Mouse (Mus musculus) midbrain, embryonic 10.5 days (tissue): ENCODE results near the gene Trpc4ap. TPM values are rescaled to one million over a fixed set of nuclear protein-coding genes. Genes with fewer than 3 reads are reported as not detected.

Source experiments
- DNase-seq: peaks from one replicate; pipeline ENCODE4 v3.0.0-alpha.2; 2017; ENCODE audit warnings: low spot score
- H3K27ac ChIP-seq: fragments of 300-500 bp; sonication (generic); replicated peaks from 2 replicates; pipeline ENCODE4 v1.5.1; 2016; ENCODE audit warnings: mild to moderate bottlenecking
- H3K27me3 ChIP-seq: fragments of 300-500 bp; sonication (generic); 2 replicates; pipeline ENCODE4 v1.6.1; 2016; ENCODE audit warnings: low read depth, mild to moderate bottlenecking; ENCODE audit not compliant: poor library complexity, severe bottlenecking
- H3K36me3 ChIP-seq: fragments of 300-500 bp; sonication (generic); 2 replicates; pipeline ENCODE4 v1.6.1; 2016; ENCODE audit warnings: mild to moderate bottlenecking, moderate library complexity
- H3K4me1 ChIP-seq: fragments of 300-500 bp; sonication (generic); 2 replicates; pipeline ENCODE4 v1.6.1; 2016
- H3K4me3 ChIP-seq: fragments of 300-500 bp; sonication (generic); 2 replicates; pipeline ENCODE4 v1.5.1; 2016; ENCODE audit warnings: mild to moderate bottlenecking, moderate library complexity
- H3K9me3 ChIP-seq: fragments of 300-500 bp; sonication (generic); replicated peaks from 2 replicates; pipeline ENCODE4 v1.6.1; 2016; ENCODE audit warnings: mild to moderate bottlenecking
- WGBS: fragments of 180-500 bp; shearing (Covaris S2); methylation state at CpG from one replicate; pipeline ENCODE4 v1.1.7; 2016; 5-methylcytosine and 5-hydroxymethylcytosine counted together
- polyA plus RNA-seq: library from polyadenylated mRNA; unstranded; fragments of >200 nt; fragmentation: Nextera tagmentation; extraction: Ambion mirVana; gene quantifications from 2 replicates; pipeline ENCODE4 v1.2.1, GENCODE M21; 2016

The Trpc4ap gene
- polyA plus RNA-seq, 1 experiment from 2014 or later: 123 TPM

DNA sequence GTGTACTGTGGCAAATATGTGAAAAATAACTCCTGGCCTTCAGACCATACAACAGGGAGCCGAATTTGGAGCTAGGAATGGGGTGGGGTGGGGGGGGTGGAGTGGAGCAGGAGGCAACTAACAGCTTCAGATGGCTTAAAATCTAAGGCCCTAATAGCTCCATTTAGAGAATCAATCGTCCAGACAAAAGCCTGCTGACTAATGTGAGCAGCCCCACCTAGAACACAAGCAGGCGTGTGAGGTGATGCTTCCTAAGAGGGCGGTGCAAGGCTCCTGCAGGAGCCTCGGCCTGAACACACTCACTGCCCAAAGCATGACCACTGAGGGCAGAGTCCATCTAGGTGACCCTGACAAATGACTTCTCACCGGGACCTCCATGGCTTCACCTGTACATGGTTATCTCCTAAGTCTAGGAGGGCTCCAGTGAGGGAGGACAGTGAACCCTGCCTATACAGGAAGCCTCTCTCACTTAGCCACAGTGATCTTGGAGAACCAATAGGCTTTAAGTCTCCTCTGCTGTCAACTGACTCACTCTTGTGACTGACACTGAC is 28.2 kb downstream of the Trpc4ap start:
- Histone ChIP-seq H3K36me3 (peaks cover 94% of the 10 kb centered on the region), H3K4me1 (no peaks in the 10 kb centered on the region), H3K9me3 (no peaks in the 10 kb centered on the region), H3K4me3 (no peak overlapping the region), H3K27me3 (no peaks in the 10 kb centered on the region), H3K27ac (no peak overlapping the region)
- DNase-seq: no peak
- WGBS: 89% methylated on average over 6 of the region's 6 CpGs

DNA sequence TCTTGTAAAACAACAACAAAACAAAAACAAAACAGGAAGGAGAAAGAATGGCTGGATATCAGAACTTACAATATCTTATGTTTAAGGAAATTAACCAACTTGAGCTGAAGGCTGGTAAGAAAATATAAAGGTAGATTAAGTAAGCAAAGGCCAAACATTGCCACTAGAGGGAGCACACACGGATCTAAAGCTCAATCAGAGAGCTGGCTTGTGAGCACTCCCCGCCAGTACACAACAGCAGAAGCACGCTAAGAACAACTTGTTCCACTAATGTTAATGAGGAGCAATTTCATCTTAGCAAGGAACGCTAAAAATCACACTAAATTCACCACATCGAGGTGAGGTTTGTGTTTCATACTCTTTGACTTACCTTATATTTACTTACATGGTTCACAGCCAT is 29.1 kb downstream of the Trpc4ap start:
- no peak overlapping the region for H3K27ac ChIP-seq
- peaks cover 92% of the 10 kb centered on the region for H3K36me3 ChIP-seq
- WGBS: 33% methylated on average over 5 of the region's 5 CpGs
- no peaks in the 10 kb centered on the region for H3K27me3 ChIP-seq
- H3K4me1 ChIP-seq: no peaks in the 10 kb centered on the region
- H3K9me3 ChIP-seq: no peaks in the 10 kb centered on the region
- no peak for DNase-seq
- no peak overlapping the region for H3K4me3 ChIP-seq

DNA sequence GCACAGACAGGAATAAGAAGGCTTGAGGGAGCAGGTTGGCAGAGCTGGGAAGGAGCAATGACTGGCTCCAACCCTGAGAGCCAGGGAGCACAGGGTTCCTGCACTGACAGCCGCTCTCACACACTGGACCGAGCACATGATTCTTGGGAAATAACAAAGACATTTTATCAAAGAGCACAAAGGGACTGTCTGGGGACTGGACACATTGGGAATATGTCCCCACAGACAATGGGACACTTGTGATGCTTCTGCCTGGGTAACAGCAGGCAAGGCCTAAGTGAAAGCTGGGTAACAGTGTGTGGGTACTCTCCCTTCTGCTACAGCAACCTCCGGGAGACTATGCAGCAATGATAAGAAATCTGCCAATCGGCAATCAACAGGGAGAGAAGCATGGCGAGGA is 29.8 kb downstream of the Trpc4ap start:
- no peaks in the 10 kb centered on the region for H3K4me1 ChIP-seq
- 98% methylated on average over 5 of the region's 5 CpGs for WGBS
- no peaks in the 10 kb centered on the region for H3K27me3 ChIP-seq
- H3K4me3 ChIP-seq: no peak overlapping the region
- H3K27ac ChIP-seq: no peak overlapping the region
- no peak for DNase-seq
- no peaks in the 10 kb centered on the region for H3K9me3 ChIP-seq
- peaks cover 93% of the 10 kb centered on the region for H3K36me3 ChIP-seq

DNA sequence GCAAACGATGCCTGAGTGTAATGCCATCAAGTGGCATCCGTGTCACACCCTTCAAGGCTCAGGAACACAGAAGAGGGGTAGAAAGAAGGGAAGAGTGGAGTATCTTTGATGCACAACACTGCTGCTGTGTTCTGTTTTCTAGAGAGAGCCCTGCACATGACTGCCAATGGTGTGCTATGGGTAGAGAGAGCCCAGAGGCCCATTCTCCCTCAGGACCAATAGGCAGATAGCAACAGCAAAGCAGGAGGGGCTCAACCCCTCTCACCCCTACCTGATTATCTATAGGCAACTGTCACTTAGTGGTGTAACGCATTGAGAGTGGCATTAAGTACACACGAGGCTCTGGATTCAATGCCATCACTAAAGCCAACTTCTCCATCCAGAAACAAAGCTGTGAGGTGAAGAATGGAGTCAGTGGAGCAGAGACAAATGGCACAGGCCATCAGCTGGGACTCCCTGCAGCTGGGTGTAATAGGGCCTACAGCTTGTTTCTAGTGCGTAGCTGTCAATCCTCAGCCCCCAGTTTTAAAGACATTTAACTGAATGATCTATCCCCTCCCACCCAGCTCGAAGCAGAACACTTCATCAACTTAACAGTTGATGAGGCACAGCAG is 36.3 kb downstream of the Trpc4ap start:
- H3K27ac ChIP-seq: no peak overlapping the region
- H3K27me3 ChIP-seq: no peaks in the 10 kb centered on the region
- H3K9me3 ChIP-seq: no peaks in the 10 kb centered on the region
- no peak for DNase-seq
- H3K4me1 ChIP-seq: peaks cover 9% of the 10 kb centered on the region
- peaks cover 93% of the 10 kb centered on the region for H3K36me3 ChIP-seq
- WGBS: 55% methylated on average over 6 of the region's 6 CpGs
- H3K4me3 ChIP-seq: no peak overlapping the region

DNA sequence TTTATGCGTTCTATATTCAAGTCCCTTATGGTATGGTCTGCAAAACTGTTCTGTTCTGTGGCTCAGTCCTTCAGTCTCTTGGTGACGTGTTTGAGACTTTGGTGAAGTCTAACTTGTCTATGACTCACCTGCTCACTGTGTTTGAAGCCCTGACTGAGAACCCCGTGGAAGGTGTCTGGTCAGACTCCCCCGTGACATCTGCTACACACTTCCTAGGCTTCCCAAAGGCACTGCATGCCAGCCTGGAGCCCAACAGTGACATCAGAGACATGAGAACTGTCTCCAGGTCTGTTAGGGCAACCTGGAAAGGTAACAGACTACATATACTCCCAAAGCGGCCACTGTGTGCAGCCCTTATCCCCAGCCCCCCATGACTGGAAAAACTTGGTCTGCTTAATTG is 39.6 kb downstream of the Trpc4ap start:
- Histone ChIP-seq H3K27me3 (no peaks in the 10 kb centered on the region), H3K36me3 (peaks cover 98% of the 10 kb centered on the region), H3K4me3 (no peak overlapping the region), H3K4me1 (peaks cover 9% of the 10 kb centered on the region), H3K9me3 (no peaks in the 10 kb centered on the region), H3K27ac (no peak overlapping the region)
- WGBS: 95% methylated on average over 5 of the region's 5 CpGs
- no peak for DNase-seq

DNA sequence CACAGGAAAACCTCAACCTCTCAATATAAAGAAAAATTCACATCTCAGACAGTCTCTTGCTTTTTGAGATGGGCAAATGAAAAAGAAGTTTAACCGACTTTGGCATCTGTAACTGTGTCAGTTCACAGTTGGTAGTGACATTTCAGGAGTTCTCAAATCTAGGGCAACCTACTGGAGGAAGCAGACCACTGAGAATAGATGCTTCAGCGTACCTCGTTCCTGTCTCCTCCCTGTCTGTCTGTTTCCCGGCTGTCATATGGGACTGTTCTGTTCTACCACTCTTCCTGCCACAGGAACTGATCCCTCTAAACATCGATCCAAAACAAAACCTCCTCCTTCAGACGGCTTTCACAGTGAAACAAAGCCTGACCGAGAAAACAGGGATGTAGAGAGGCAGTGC is 46.4 kb downstream of the Trpc4ap start:
- Histone ChIP-seq H3K36me3 (peaks cover 97% of the 10 kb centered on the region), H3K27me3 (no peaks in the 10 kb centered on the region), H3K4me1 (no peaks in the 10 kb centered on the region), H3K4me3 (no peak overlapping the region), H3K9me3 (no peaks in the 10 kb centered on the region), H3K27ac (no peak overlapping the region)
- no peak for DNase-seq
- WGBS: 85% methylated on average over 7 of the region's 7 CpGs

DNA sequence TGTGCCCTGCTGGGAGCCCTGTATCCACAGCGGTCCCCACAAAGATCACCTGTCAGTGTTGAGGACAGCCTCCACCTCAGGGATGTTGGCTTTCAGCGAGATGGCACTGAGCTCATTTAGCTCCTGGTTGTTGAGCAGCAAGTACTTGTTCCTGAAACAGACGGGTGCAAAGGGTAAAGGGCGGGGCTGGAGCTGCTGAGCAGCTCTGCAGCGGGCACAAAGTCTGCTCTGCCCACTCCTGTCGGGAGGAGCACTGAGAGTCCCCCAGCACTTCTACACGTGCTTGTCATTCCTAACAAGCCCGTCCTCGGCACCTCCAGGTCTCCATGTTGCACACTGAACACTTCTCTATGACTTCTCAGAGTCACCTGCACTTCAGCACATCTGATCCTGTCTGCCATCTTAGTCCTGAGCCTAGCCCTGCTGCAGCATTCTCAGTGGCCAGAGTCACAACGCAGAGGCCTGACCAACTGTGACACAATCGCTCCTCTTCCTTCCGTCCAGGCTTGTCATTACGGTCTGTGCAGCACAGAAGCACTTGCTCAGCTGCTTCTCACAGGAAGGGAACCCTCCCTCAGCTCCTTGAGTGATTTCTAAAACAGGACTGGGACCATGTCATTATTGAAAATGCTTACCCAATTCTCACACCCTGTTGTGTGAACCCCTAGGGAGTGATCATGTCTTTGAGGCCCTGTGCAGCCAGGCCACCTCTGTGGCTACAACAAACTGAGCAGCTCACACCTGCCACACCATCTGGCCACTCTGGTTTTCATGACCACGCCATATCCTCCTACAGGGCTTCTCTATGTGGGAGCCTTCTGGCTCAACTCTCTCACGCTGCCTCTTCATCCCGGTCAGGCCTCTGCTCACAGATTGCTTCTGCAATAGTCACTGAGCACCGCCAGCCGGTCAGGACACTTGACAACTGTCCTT is 50.4 kb downstream of the Trpc4ap start:
- H3K27me3 ChIP-seq: no peaks in the 10 kb centered on the region
- no peak for DNase-seq
- no peaks in the 10 kb centered on the region for H3K9me3 ChIP-seq
- H3K36me3 ChIP-seq: peaks cover 99% of the 10 kb centered on the region
- H3K4me3 ChIP-seq: no peak overlapping the region
- no peak overlapping the region for H3K27ac ChIP-seq
- H3K4me1 ChIP-seq: no peaks in the 10 kb centered on the region
- 87% methylated on average over 18 of the region's 18 CpGs for WGBS

DNA sequence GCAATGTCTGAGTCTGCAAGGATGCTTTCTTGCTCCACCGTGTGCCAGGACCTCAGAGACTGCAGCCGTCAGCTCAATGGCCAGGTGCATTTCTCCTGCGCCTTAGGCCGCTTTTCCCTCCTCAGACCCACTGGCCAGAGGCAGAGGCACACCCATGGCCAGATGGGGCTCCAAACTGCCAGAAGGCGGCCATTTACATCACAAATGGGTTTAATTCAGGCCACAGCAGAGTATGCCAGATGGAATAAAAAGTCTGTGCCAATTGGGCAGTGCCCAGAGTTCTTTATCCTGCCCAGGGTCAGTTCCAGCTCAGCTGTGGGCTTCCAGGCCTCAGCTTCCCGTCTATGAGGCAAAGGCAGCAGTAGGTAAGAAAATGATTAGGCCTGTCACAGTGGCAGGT is 51.5 kb downstream of the Trpc4ap start:
- Histone ChIP-seq H3K9me3 (no peaks in the 10 kb centered on the region), H3K27me3 (no peaks in the 10 kb centered on the region), H3K4me1 (no peaks in the 10 kb centered on the region), H3K4me3 (no peak overlapping the region), H3K36me3 (peaks cover 99% of the 10 kb centered on the region), H3K27ac (0 out of 2 replicates have a peak overlapping the region, but pooled peaks have one; percentile 30)
- WGBS: 87% methylated on average over 6 of the region's 6 CpGs
- DNase-seq: no peak

DNA sequence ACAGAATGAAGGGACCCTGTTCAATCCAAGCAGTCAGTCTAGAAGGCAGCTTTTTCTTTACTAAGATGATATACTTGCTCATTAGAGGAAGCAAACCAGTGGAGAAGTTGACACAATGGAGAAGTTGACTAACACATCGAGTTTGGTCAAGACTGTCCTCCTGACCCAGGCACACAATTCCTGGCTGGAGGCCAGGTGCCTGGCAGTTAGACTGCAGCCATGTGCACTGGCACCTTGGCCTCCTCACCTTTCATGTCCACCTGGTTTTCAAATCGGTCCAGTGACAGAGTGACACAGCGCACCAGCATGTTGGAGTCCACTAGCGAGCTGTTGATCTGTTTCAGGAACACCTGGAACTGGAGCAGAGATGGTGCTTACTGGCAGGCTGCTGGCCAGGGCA is 54.8 kb downstream of the Trpc4ap start:
- Histone ChIP-seq H3K9me3 (no peaks in the 10 kb centered on the region), H3K36me3 (peaks cover 99% of the 10 kb centered on the region), H3K4me3 (no peak overlapping the region), H3K4me1 (peaks cover 1% of the 10 kb centered on the region; the same call in 1 of the 2 replicates), H3K27ac (no peak overlapping the region), H3K27me3 (peaks cover 24% of the 10 kb centered on the region)
- no peak for DNase-seq
- 95% methylated on average over 4 of the region's 4 CpGs for WGBS

DNA sequence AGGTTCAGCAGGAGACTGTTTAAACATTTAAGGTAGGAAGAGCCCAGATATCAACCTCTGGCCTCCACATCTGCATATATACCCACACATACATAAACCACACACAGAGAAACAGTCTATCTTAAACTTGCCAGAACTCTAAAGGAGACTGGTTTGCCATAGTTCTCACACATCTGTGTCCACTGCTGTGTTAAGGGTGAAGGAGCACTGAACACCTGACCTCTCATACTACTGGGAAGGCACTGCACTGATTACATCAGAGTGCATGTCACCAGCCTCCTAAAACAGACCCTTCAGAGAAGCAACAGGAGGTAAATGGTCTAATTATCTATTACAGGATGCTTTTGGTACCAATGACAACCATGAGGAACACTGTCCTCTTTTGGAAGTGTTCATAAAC is 55.3 kb downstream of the Trpc4ap start:
- Histone ChIP-seq H3K27ac (no peak overlapping the region), H3K4me1 (peaks cover 6% of the 10 kb centered on the region), H3K27me3 (peaks cover 29% of the 10 kb centered on the region), H3K4me3 (no peak overlapping the region), H3K9me3 (no peaks in the 10 kb centered on the region), H3K36me3 (peaks cover 99% of the 10 kb centered on the region)
- no peak for DNase-seq

DNA sequence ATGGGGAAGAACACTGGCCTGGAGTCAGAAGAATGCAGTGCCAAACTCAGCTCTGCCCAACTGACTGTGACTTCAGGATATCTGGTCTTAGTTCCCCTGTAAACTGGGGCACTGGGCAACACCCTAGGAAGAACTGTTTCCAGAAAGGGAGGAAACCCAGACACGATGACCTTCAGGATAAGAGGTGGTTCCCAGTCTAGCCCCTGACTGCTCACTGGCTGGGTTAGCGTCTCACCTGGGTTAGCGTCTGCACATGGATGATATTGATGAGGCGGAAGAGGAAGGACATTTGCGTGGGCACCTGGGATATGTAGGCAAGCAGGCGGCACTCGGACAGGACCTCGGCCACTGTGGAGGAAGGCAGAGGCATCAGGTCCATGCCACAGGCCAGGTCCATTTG is 56.2 kb downstream of the Trpc4ap start:
- no peak for DNase-seq
- Histone ChIP-seq H3K4me3 (no peak overlapping the region), H3K4me1 (peaks cover 14% of the 10 kb centered on the region), H3K27ac (no peak overlapping the region), H3K9me3 (no peaks in the 10 kb centered on the region), H3K27me3 (peaks cover 38% of the 10 kb centered on the region), H3K36me3 (peaks cover 97% of the 10 kb centered on the region)
- WGBS: 96% methylated on average over 8 of the region's 8 CpGs

DNA sequence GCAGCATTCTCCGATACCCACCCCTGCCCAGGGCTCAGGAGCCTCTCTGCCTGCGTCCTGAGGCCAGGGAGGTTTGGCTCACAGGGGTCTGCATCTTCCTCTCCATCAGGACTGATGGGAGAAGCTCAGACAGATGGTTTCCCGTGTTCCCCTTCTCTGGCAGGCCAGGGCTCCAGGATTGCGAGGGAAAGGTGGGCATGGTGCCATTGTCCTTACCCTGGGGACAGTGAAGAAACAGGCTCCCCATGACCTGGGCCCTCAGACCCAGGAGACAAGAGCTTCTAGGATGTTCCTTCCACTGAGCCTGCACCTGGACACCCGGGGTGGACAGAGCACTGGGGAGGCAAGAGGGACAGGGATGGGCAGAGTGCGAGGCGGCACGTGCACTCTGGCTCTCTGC is 57.6 kb downstream of the Trpc4ap start:
- Histone ChIP-seq H3K4me3 (no peak overlapping the region), H3K36me3 (peaks cover 86% of the 10 kb centered on the region), H3K9me3 (no peaks in the 10 kb centered on the region), H3K27me3 (peaks cover 52% of the 10 kb centered on the region), H3K4me1 (peaks cover 28% of the 10 kb centered on the region), H3K27ac (no peak overlapping the region)
- DNase-seq: no peak
- WGBS: 90% methylated on average over 8 of the region's 8 CpGs

DNA sequence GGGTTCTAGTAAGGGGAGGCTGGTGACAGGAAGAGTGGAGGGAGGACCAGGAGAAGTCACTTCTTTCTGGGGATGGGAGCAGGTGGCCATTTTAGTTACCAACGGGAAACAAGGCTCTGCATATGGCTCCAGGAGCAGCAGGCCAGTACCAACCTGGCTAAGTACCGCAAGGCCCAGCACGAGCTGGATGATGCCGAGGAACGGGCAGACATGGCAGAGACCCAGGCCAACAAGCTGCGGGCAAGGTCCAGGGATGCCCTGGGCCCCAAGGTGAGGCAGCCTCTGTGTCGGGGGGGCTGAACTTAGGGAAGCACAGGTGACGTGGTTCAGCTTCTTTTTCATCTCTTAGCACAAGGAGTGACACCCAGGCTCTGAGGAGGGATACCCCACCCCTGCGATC is 58.5 kb downstream of the Trpc4ap start:
- no peak overlapping the region for H3K4me3 ChIP-seq
- H3K27ac ChIP-seq: no peak overlapping the region
- peaks cover 36% of the 10 kb centered on the region for H3K4me1 ChIP-seq
- DNase-seq: no peak
- H3K9me3 ChIP-seq: no peaks in the 10 kb centered on the region
- peaks cover 78% of the 10 kb centered on the region for H3K36me3 ChIP-seq
- 94% methylated on average over 9 of the region's 9 CpGs for WGBS
- peaks cover 61% of the 10 kb centered on the region for H3K27me3 ChIP-seq
